In genomic region chr1:36224648-36225047, GRCm38 (mm10) we compare ENCODE assay signal across 14 mouse cellular contexts. TPM values are rescaled to one million over a fixed set of nuclear protein-coding genes. Genes with fewer than 3 reads are reported as not detected.
DNase-seq lines count a peak whose midpoint lies in the region; ATAC-seq and TF ChIP-seq lines count a peak whose summit lies in the region.
"Had no signal": no experiment of that assay in that cellular context is flagged by ENCODE, and none has a peak within 500 bp of the region (broad histone marks: within the 10 kb centered on the region; RNA-seq: fewer than 3 reads in every experiment).

No protein-coding gene starts in this region.

- H3K4me1 ChIP-seq in intestine, postnatal 0 days (replicated peaks; ENCODE audit: control insufficient read depth, insufficient read depth, low read length), result no peaks in the 10 kb centered on the region
- H3K4me1 ChIP-seq in intestine, embryonic 16.5 days (ENCODE audit: control insufficient read depth, insufficient read depth, low read length), result no peaks in the 10 kb centered on the region
- H3K4me1 ChIP-seq in midbrain, postnatal 0 days (ENCODE audit: insufficient read depth, low read length), result no peaks in the 10 kb centered on the region
- H3K4me1 ChIP-seq in midbrain, embryonic 15.5 days, result no peaks in the 10 kb centered on the region
- no peaks in the 10 kb centered on the region for H3K4me1 ChIP-seq in cerebellum, adult 2 months (ENCODE audit: control insufficient read depth, insufficient read depth, low read length)
- H3K4me1 ChIP-seq: forebrain, embryonic 12.5 days; limb, embryonic 13.5 days had no signal

- TF ChIP-seq POLR2A in cerebellum, adult 2 months (IDR thresholded peaks at IDR 0.05; ENCODE audit: borderline replicate concordance, insufficient read depth, low read length), result no peak

- H3K27me3 ChIP-seq in intestine, postnatal 0 days (replicated peaks; ENCODE audit: control insufficient read depth, insufficient read depth, low read length), result no peaks in the 10 kb centered on the region
- H3K27me3 ChIP-seq in intestine, embryonic 16.5 days (replicated peaks; ENCODE audit: control insufficient read depth, insufficient read depth, low read length), result no peaks in the 10 kb centered on the region
- H3K27me3 ChIP-seq in midbrain, postnatal 0 days (ENCODE audit: insufficient read depth, low read length), result no peaks in the 10 kb centered on the region
- H3K27me3 ChIP-seq in midbrain, embryonic 15.5 days (replicated peaks), result no peaks in the 10 kb centered on the region
- no peaks in the 10 kb centered on the region for H3K27me3 ChIP-seq in Patski
- no peaks in the 10 kb centered on the region for H3K27me3 ChIP-seq in cerebellum, adult 2 months (ENCODE audit: control insufficient read depth, insufficient read depth, low read length)
- H3K27me3 ChIP-seq: forebrain, embryonic 12.5 days; limb, embryonic 13.5 days had no signal

- no peak overlapping the region for H3K27ac ChIP-seq in intestine, postnatal 0 days (ENCODE audit: low read depth, low read length)
- H3K27ac ChIP-seq in intestine, embryonic 16.5 days (ENCODE audit: low read length), result no peak overlapping the region
- no peak overlapping the region for H3K27ac ChIP-seq in midbrain, postnatal 0 days (ENCODE audit: low read depth, low read length)
- no peak overlapping the region for H3K27ac ChIP-seq in midbrain, embryonic 15.5 days
- H3K27ac ChIP-seq in cerebellum, adult 2 months (ENCODE audit: insufficient read depth, low read length), result no peak overlapping the region
- H3K27ac ChIP-seq: forebrain, embryonic 12.5 days; limb, embryonic 13.5 days had no signal

- no peak for DNase-seq in midbrain, postnatal 0 days (ENCODE audit: low spot score)
- DNase-seq in Patski (ENCODE audit: low read depth, low spot score), result no peak
- DNase-seq in cerebellum, adult 2 months, result no peak
- no peak for DNase-seq in cerebellum, adult 9-10 months
- DNase-seq: adrenal gland, postnatal 25 days; cerebellum, adult 11-12 months; heart, postnatal 36 days; lung, postnatal 10 days; right cerebral cortex, postnatal 25 days had no signal

- CTCF ChIA-PET in Patski (lab: Charles Lee), result interaction anchor here (0.8 to 2.7 kb wide), 4 partner anchors 11 to 69 kb away, joined by 3 to 7 read pairs (median 4); no protein-coding TSS in a partner anchor

- H3K4me3 ChIP-seq in intestine, postnatal 0 days (ENCODE audit: low read depth, low read length), result no peak overlapping the region
- no peak overlapping the region for H3K4me3 ChIP-seq in intestine, embryonic 16.5 days (ENCODE audit: low read length)
- no peak overlapping the region for H3K4me3 ChIP-seq in midbrain, postnatal 0 days (ENCODE audit: low read depth, low read length)
- no peak overlapping the region for H3K4me3 ChIP-seq in midbrain, embryonic 15.5 days
- no peak overlapping the region for H3K4me3 ChIP-seq in cerebellum, adult 2 months (replicated peaks; ENCODE audit: insufficient read depth, low read depth, low read length)
- H3K4me3 ChIP-seq: forebrain, embryonic 12.5 days; limb, embryonic 13.5 days had no signal

- no peak for ATAC-seq in intestine, postnatal 0 days
- no peak for ATAC-seq in intestine, embryonic 16.5 days
- ATAC-seq in midbrain, postnatal 0 days (ENCODE audit: low FRiP score), result no peak
- ATAC-seq in midbrain, embryonic 15.5 days (replicated peaks), result no peak
- no peak for ATAC-seq in Patski

- 82% methylated on average over 3 of the region's 3 CpGs for WGBS in intestine, postnatal 0 days
- WGBS in intestine, embryonic 16.5 days, result 71% methylated on average over 3 of the region's 3 CpGs
- 88% methylated on average over 3 of the region's 3 CpGs for WGBS in midbrain, postnatal 0 days
- 91% methylated on average over 3 of the region's 3 CpGs for WGBS in midbrain, embryonic 15.5 days
- WGBS in cerebellum, adult 2 months, result 87% methylated on average over 3 of the region's 3 CpGs

- no peak overlapping the region for H3K4me2 ChIP-seq in intestine, postnatal 0 days (replicated peaks; ENCODE audit: low read depth)
- H3K4me2 ChIP-seq in intestine, embryonic 16.5 days (ENCODE audit: low read depth, low read length), result no peak overlapping the region
- H3K4me2 ChIP-seq in midbrain, postnatal 0 days (ENCODE audit: low read depth, low read length, poor library complexity, severe bottlenecking), result no peak overlapping the region
- H3K4me2 ChIP-seq in midbrain, embryonic 15.5 days, result no peak overlapping the region
- H3K4me2 ChIP-seq: forebrain, embryonic 12.5 days; limb, embryonic 13.5 days had no signal

- H3K36me3 ChIP-seq in intestine, postnatal 0 days (ENCODE audit: control insufficient read depth, insufficient read depth), result peaks cover 39% of the 10 kb centered on the region
- peaks cover 3% of the 10 kb centered on the region; the same call in 1 of the 2 replicates for H3K36me3 ChIP-seq in intestine, embryonic 16.5 days (ENCODE audit: control insufficient read depth, insufficient read depth, low read length)
- H3K36me3 ChIP-seq in midbrain, postnatal 0 days (ENCODE audit: insufficient read depth, low read length), result peaks cover 39% of the 10 kb centered on the region
- peaks cover 11% of the 10 kb centered on the region for H3K36me3 ChIP-seq in midbrain, embryonic 15.5 days (replicated peaks)

- POLR2A ChIA-PET in Patski (lab: Charles Lee), result interaction anchor here (0.6 to 0.8 kb wide), 2 partner anchors 19 to 37 kb away, joined by 3 to 4 read pairs; no protein-coding TSS in a partner anchor

- H3K9me3 ChIP-seq in intestine, postnatal 0 days (ENCODE audit: control insufficient read depth), result no peaks in the 10 kb centered on the region
- H3K9me3 ChIP-seq in intestine, embryonic 16.5 days (ENCODE audit: control insufficient read depth, low read length), result no peaks in the 10 kb centered on the region
- no peaks in the 10 kb centered on the region for H3K9me3 ChIP-seq in midbrain, postnatal 0 days (ENCODE audit: low read length)
- H3K9me3 ChIP-seq in midbrain, embryonic 15.5 days, result no peaks in the 10 kb centered on the region
- H3K9me3 ChIP-seq: forebrain, embryonic 12.5 days; limb, embryonic 13.5 days had no signal

- peak; percentile 68 for TF ChIP-seq CTCF in intestine, postnatal 0 days (IDR thresholded peaks at IDR 0.05; ENCODE audit: low read depth)
- peak; percentile 66 for TF ChIP-seq CTCF in midbrain, postnatal 0 days (IDR thresholded peaks at IDR 0.05)
- peak; percentile 54 for TF ChIP-seq CTCF in Patski (IDR thresholded peaks at IDR 0.05)
- no peak for TF ChIP-seq CTCF in cerebellum, adult 2 months (IDR thresholded peaks at IDR 0.05; ENCODE audit: borderline replicate concordance, insufficient read depth, low read depth, low read length)

- H3K9ac ChIP-seq in intestine, postnatal 0 days (ENCODE audit: low read depth, low read length), result no peak overlapping the region
- H3K9ac ChIP-seq in intestine, embryonic 16.5 days (ENCODE audit: low read depth, low read length), result no peak overlapping the region
- no peak overlapping the region for H3K9ac ChIP-seq in midbrain, postnatal 0 days (replicated peaks; ENCODE audit: low read length, poor library complexity, severe bottlenecking)
- H3K9ac ChIP-seq in midbrain, embryonic 15.5 days, result no peak overlapping the region
- H3K9ac ChIP-seq: forebrain, embryonic 12.5 days; limb, embryonic 13.5 days had no signal

- in situ Hi-C loops in Patski (cut with MboI; ENCODE audit: low pct_unique_long_range_greater_than_20kb), result no loop called here

RNA-seq across cellular contexts. Expression of gene Uggt1, which starts 19.9 kb away (rescaled TPM):
- polyA plus RNA-seq in intestine, postnatal 0 days (2015; fragmentation: Nextera tagmentation; extraction: Ambion mirVana), result 21.8 and 22.8 TPM in 2 replicates
- polyA plus RNA-seq in intestine, embryonic 16.5 days (2015; fragmentation: Nextera tagmentation; extraction: Ambion mirVana), result 44.6 and 49.5 TPM in 2 replicates
- total RNA-seq in midbrain, postnatal 0 days (2014; rRNA removed), result 48.3 and 50.6 TPM in 2 replicates
- polyA plus RNA-seq in midbrain, postnatal 0 days (2015; fragmentation: Nextera tagmentation; extraction: Ambion mirVana), result 22.1 and 23.8 TPM in 2 replicates
- 49.4 and 51.3 TPM in 2 replicates for polyA plus RNA-seq in midbrain, embryonic 15.5 days (2015; fragmentation: Nextera tagmentation; extraction: Ambion mirVana)
- polyA plus RNA-seq in Patski (2021), result 77.3 TPM
- polyA plus RNA-seq in cerebellum, adult 2 months (2012; rRNA removed), result 23.6 and 25.7 TPM in 2 replicates

RNA-seq across cellular contexts. Expression of gene Neurl3, which starts 49.8 kb away (rescaled TPM):
- polyA plus RNA-seq in intestine, postnatal 0 days (2015; fragmentation: Nextera tagmentation; extraction: Ambion mirVana), result 15.6 and 15.8 TPM in 2 replicates
- polyA plus RNA-seq in intestine, embryonic 16.5 days (2015; fragmentation: Nextera tagmentation; extraction: Ambion mirVana), result 29.6 and 31.0 TPM in 2 replicates
- 0.66 and 1.0 TPM in 2 replicates for total RNA-seq in midbrain, postnatal 0 days (2014; rRNA removed)
- polyA plus RNA-seq in midbrain, postnatal 0 days (2015; fragmentation: Nextera tagmentation; extraction: Ambion mirVana), result 2.3 and 2.4 TPM in 2 replicates
- 1.1 and 1.4 TPM in 2 replicates for polyA plus RNA-seq in midbrain, embryonic 15.5 days (2015; fragmentation: Nextera tagmentation; extraction: Ambion mirVana)
- 2.7 TPM for polyA plus RNA-seq in Patski (2021)
- polyA plus RNA-seq in cerebellum, adult 2 months (2012; rRNA removed), result 0.93 and 1.0 TPM in 2 replicates
